Mouse (Mus musculus) urinary bladder, postnatal 14 days (tissue): ENCODE results near the gene Nosip.
A peak's percentile ranks its signal among the peaks of the same experiment; 100 is the strongest.
"Not testable (repeated sequence)": the region's sequence is repeated elsewhere in the genome, so short reads cannot be mapped to it uniquely, and the experiment has no call there.

ENCODE experiments used
- DNase-seq: peaks from one replicate; pipeline ENCODE4 v3.0.0; 2021; ENCODE audit warnings: low spot score

The Nosip gene

GRCm38 (mm10) chr7:45117566-45117965, 55.3 kb downstream of the Nosip start:
- no peak for DNase-seq

- no peak for DNase-seq
Measured at GRCm38 (mm10) chr7:45118336-45118735, 56.1 kb downstream of the Nosip start.

GRCm38 (mm10) chr7:45119780-45120709, 57.8 kb downstream of the Nosip start:
- no peak for DNase-seq

- DNase-seq = no peak
Measured at GRCm38 (mm10) chr7:45121404-45121803, 59.2 kb downstream of the Nosip start.

GRCm38 (mm10) chr7:45121966-45122365, 59.7 kb downstream of the Nosip start:
- DNase-seq = no peak

- DNase-seq = no peak
Measured at GRCm38 (mm10) chr7:45122561-45123185, 60.4 kb downstream of the Nosip start.

- peak; percentile 41 for DNase-seq
Measured at GRCm38 (mm10) chr7:45123186-45123570, 60.9 kb downstream of the Nosip start.

- DNase-seq = peak; percentile 99
Measured at GRCm38 (mm10) chr7:45124224-45125143, 62.3 kb downstream of the Nosip start, which contains the start of gene Rps11. Gene Rps11, minus strand, starts transcription at chr7:45124439.

GRCm38 (mm10) chr7:45125144-45125600, 62.9 kb downstream of the Nosip start:
- DNase-seq = no peak

- DNase-seq = not testable (repeated sequence)
Measured at GRCm38 (mm10) chr7:45125649-45126048, 63.4 kb downstream of the Nosip start.

- no peak for DNase-seq
Measured at GRCm38 (mm10) chr7:45126147-45126843, 64.1 kb downstream of the Nosip start.

GRCm38 (mm10) chr7:45126844-45127699, 64.8 kb downstream of the Nosip start:
- DNase-seq = no peak
